Mouse (Mus musculus) forebrain, embryonic 15.5 days (tissue): ENCODE measurements around the gene Rps27l. TPM values are rescaled to one million over a fixed set of nuclear protein-coding genes. Genes with fewer than 3 reads are reported as not detected.

ENCODE experiments used
- ATAC-seq: fragments of 200-750 bp; cut with Nextera tagmentation; replicated peaks from 2 replicates; pipeline ENCODE4 v1.8.0; 2017; ENCODE audit warnings: mild to moderate bottlenecking, moderate TSS enrichment, moderate library complexity
- H3K27ac ChIP-seq: fragments of 300-500 bp; sonication (generic); replicated peaks from 2 replicates; pipeline ENCODE4 v1.5.1; 2015; ENCODE audit warnings: mild to moderate bottlenecking, inconsistent platforms
- H3K27me3 ChIP-seq: fragments of 300-500 bp; sonication (generic); 2 replicates; pipeline ENCODE4 v1.6.1; 2015; ENCODE audit warnings: inconsistent platforms
- H3K36me3 ChIP-seq: fragments of 300-500 bp; sonication (generic); 2 replicates; pipeline ENCODE4 v1.6.1; 2015; ENCODE audit warnings: mild to moderate bottlenecking, inconsistent platforms
- H3K4me1 ChIP-seq: fragments of 300-500 bp; sonication (generic); 2 replicates; pipeline ENCODE4 v1.6.1; 2015; ENCODE audit warnings: inconsistent platforms
- H3K4me2 ChIP-seq: fragments of 300-500 bp; sonication (generic); replicated peaks from 2 replicates; pipeline ENCODE4 v1.6.1; 2015; ENCODE audit warnings: mild to moderate bottlenecking, inconsistent platforms
- H3K4me3 ChIP-seq: fragments of 300-500 bp; sonication (generic); 2 replicates; pipeline ENCODE4 v1.5.1; 2015; ENCODE audit warnings: mild to moderate bottlenecking, inconsistent platforms
- H3K9ac ChIP-seq: fragments of 300-500 bp; sonication (generic); replicated peaks from 2 replicates; pipeline ENCODE4 v1.6.1; 2015; ENCODE audit warnings: mild to moderate bottlenecking, inconsistent platforms
- H3K9me3 ChIP-seq: fragments of 300-500 bp; sonication (generic); 2 replicates; pipeline ENCODE4 v1.6.1; 2016; ENCODE audit warnings: inconsistent platforms
- WGBS: fragments of 180-500 bp; shearing (Covaris S2); methylation state at CpG from one replicate; pipeline ENCODE4 v1.1.7; 2015; ENCODE audit warnings: mixed read lengths; 5-methylcytosine and 5-hydroxymethylcytosine counted together
- polyA plus RNA-seq: library from polyadenylated mRNA; unstranded; fragments of >200 nt; fragmentation: Nextera tagmentation; extraction: Ambion mirVana; gene quantifications from 2 replicates; pipeline ENCODE4 v1.2.1, GENCODE M21; 2015

Rps27l gene
- polyA plus RNA-seq, 1 experiment from 2014 or later, result 333 TPM

DNA sequence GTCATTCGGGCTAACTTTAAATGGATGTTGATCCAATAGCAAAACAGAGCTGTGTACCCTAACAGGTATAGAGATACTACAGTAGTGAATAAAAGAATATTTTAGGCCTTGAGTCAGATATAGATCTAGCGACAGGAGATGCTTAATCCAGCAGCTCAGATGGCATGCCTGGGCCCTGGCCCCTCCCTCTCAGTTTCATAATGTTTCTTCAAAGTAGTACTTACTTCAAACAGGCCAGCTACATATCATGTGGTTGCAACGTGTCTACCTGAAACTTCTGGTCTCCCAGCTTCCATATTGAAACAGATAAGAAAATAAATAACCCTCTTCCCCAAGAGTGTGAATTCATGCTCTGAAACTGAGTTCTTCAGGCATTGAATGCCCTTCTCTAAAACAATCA lies 20.0 kb upstream of the Rps27l start:
- Histone ChIP-seq H3K27ac (no peak overlapping the region), H3K4me1 (peaks cover 13% of the 10 kb centered on the region), H3K9me3 (no peaks in the 10 kb centered on the region), H3K9ac (no peak overlapping the region), H3K36me3 (no peaks in the 10 kb centered on the region), H3K4me2 (no peak overlapping the region), H3K4me3 (no peak overlapping the region), H3K27me3 (no peaks in the 10 kb centered on the region)
- ATAC-seq, result no peak
- 79% methylated on average over 3 of the region's 3 CpGs for WGBS

GRCm38 (mm10) chr9:66927696-66928402 lies 18.0 kb upstream of the Rps27l start:
- peak; percentile 73 for ATAC-seq
- WGBS, result 44% methylated on average over 8 of the region's 8 CpGs
- peak overlapping the region; percentile 63 for H3K27ac ChIP-seq
- peaks cover 17% of the 10 kb centered on the region for H3K4me1 ChIP-seq
- H3K27me3 ChIP-seq, result no peaks in the 10 kb centered on the region
- no peaks in the 10 kb centered on the region for H3K9me3 ChIP-seq
- no peaks in the 10 kb centered on the region for H3K36me3 ChIP-seq
- H3K4me3 ChIP-seq, result no peak overlapping the region
- H3K9ac ChIP-seq, result no peak overlapping the region
- H3K4me2 ChIP-seq, result no peak overlapping the region

- ATAC-seq, result no peak
- H3K4me1 ChIP-seq, result peaks cover 39% of the 10 kb centered on the region
- H3K27me3 ChIP-seq, result no peaks in the 10 kb centered on the region
- no peak overlapping the region for H3K9ac ChIP-seq
- no peaks in the 10 kb centered on the region for H3K36me3 ChIP-seq
- H3K27ac ChIP-seq, result no peak overlapping the region
- 72% methylated on average over 7 of the region's 7 CpGs for WGBS
- no peak overlapping the region for H3K4me3 ChIP-seq
- no peaks in the 10 kb centered on the region for H3K9me3 ChIP-seq
- no peak overlapping the region for H3K4me2 ChIP-seq
These were observed 15.5 kb upstream of the Rps27l start for GRCm38 (mm10) chr9:66930351-66930750.

DNA sequence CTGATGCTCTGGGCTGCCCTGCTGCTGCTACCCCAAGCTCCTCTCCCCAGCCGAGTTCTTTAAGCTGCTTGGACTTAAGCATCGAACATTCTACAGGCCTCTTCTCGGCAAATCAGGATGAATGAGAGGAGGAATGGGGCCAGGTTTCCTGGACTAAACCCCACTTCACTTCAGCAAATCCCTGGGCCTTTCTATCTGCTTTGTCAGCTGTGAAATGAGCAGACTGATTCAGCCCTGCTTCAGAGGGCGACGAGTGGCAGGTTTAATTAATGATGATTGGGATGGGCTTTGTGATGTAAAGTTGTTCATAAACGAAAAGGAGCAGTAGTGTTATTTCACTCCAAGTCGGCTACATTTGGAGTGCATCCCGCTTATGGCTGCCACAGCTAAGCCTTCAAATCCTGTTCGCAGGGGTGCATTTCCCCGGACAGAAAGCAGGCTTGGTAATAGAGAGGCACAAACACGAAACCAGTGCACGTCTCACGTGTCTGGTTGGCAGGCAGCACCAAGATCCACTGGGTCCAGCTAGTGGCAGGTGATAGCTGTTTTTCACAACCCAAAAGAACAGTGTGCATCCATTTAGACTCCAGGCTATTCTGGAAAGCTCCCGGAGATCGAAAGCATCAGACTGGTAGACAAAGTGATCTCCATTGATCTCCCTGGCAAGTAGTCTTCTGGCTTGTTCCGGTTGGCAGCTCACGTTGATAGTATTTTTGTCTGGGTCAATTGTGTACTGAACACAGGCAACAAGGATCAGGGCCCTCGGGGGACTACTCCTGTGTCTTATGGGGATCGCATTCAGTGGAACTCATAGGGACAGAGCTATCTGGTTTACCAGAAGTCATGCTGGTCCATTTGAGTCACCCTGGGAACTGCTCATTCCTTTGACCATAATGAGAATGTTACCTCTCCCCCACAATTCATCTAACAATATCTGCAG lies 11.7 kb upstream of the Rps27l start:
- H3K36me3 ChIP-seq, result no peaks in the 10 kb centered on the region
- H3K4me1 ChIP-seq, result peaks cover 33% of the 10 kb centered on the region
- no peak overlapping the region for H3K9ac ChIP-seq
- peak overlapping the region; percentile 89 for H3K27ac ChIP-seq
- WGBS, result 5% methylated on average over 19 of the region's 19 CpGs
- 0 out of 2 replicates have a peak overlapping the region, but pooled peaks have one; percentile 9 for H3K4me2 ChIP-seq
- no peaks in the 10 kb centered on the region for H3K9me3 ChIP-seq
- no peaks in the 10 kb centered on the region for H3K27me3 ChIP-seq
- H3K4me3 ChIP-seq, result no peak overlapping the region
- ATAC-seq, result peak; percentile 86

DNA sequence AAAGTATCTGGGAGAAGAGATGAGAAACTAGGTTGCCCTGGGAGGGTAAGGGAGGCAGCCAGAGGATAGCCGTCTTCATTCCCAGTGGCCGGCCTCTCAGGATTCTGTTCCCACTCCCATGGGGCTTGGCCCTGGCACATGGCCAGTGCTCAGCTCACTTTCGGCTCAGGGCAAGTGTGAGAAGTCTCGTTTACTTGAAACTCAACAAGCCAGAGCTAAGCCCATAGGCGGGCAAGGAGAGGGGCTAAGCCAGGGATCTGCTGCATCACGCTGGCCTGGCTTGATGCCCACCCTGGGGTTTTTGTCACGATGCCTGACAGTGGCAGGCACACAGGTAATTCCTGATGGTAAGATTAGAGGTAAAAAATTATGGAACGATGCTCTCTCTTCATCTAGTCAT lies 8.4 kb upstream of the Rps27l start:
- no peak overlapping the region for H3K4me3 ChIP-seq
- H3K27me3 ChIP-seq, result no peaks in the 10 kb centered on the region
- H3K4me1 ChIP-seq, result peaks cover 30% of the 10 kb centered on the region
- no peak overlapping the region for H3K4me2 ChIP-seq
- 43% methylated on average over 8 of the region's 8 CpGs for WGBS
- no peak for ATAC-seq
- no peaks in the 10 kb centered on the region for H3K9me3 ChIP-seq
- no peak overlapping the region for H3K27ac ChIP-seq
- H3K36me3 ChIP-seq, result no peaks in the 10 kb centered on the region
- H3K9ac ChIP-seq, result no peak overlapping the region

GRCm38 (mm10) chr9:66938836-66939235 lies 7.0 kb upstream of the Rps27l start:
- no peaks in the 10 kb centered on the region for H3K36me3 ChIP-seq
- no peak overlapping the region for H3K4me2 ChIP-seq
- no peaks in the 10 kb centered on the region for H3K27me3 ChIP-seq
- H3K9me3 ChIP-seq, result no peaks in the 10 kb centered on the region
- H3K4me1 ChIP-seq, result peaks cover 18% of the 10 kb centered on the region
- no peak overlapping the region for H3K27ac ChIP-seq
- H3K4me3 ChIP-seq, result no peak overlapping the region
- no peak for ATAC-seq
- no peak overlapping the region for H3K9ac ChIP-seq
- WGBS, result 5% methylated on average over 4 of the region's 4 CpGs

DNA sequence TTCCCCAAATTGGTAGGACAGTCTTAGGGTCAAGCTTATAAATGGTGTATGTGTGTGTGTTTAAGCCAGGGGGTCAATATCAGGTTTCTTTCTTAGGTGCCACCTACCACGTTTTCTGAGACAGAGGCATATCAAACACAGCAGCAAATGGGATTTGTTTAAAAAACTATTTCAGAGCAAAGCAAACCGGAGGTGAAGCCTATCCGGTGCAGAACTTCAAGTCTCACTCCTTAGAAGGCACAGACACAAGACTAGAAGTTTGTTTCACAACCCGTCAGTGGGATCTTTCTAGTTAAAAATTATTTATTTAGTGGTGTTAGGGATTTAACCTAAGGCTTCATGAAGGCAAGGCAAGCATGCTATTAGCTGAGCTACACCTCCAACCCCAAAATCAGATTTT lies 725 bp upstream of the Rps27l start:
- Histone ChIP-seq H3K4me1 (peaks cover 10% of the 10 kb centered on the region), H3K4me2 (peak overlapping the region; percentile 92), H3K36me3 (peaks cover 9% of the 10 kb centered on the region; the same call in 1 of the 2 replicates), H3K4me3 (peak overlapping the region; percentile 85), H3K9ac (peak overlapping the region; percentile 82), H3K27ac (peak overlapping the region; percentile 94), H3K9me3 (no peaks in the 10 kb centered on the region), H3K27me3 (no peaks in the 10 kb centered on the region)
- ATAC-seq, result 0 out of 2 replicates have a peak, but pooled peaks have one; percentile 0
- WGBS, result 25% methylated on average over 4 of the region's 4 CpGs

- Histone ChIP-seq H3K4me2 (no peak overlapping the region), H3K36me3 (peaks cover 9% of the 10 kb centered on the region), H3K9me3 (no peaks in the 10 kb centered on the region), H3K4me1 (peaks cover 10% of the 10 kb centered on the region), H3K9ac (no peak overlapping the region), H3K27ac (no peak overlapping the region), H3K27me3 (no peaks in the 10 kb centered on the region), H3K4me3 (no peak overlapping the region)
- ATAC-seq, result no peak
- WGBS, result 98% methylated on average over 2 of the region's 2 CpGs
These were observed 2.6 kb downstream of the Rps27l start for GRCm38 (mm10) chr9:66948536-66948935.

DNA sequence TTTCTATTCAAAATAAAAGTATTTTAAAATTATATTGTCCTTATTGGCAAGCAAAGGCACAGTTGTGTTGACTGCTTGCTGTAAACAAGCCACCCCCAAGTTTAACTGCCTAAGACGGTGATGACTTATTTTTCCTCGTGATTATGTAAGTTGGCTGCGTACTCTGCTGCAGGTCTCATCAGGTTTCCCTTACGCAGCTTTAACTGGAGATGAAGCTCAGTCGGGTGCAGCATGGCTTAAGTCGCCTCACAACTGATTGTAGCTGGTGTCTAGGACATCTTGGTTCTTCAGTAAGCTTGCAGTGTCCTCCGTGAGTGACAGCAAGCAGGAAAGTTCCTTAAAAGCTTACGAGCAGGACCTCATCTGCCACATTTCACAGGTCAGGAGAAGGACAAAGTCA lies 6.4 kb downstream of the Rps27l start:
- no peak overlapping the region for H3K4me2 ChIP-seq
- no peak overlapping the region for H3K9ac ChIP-seq
- 81% methylated on average over 8 of the region's 8 CpGs for WGBS
- H3K9me3 ChIP-seq, result no peaks in the 10 kb centered on the region
- H3K4me1 ChIP-seq, result no peaks in the 10 kb centered on the region
- H3K27ac ChIP-seq, result no peak overlapping the region
- no peak overlapping the region for H3K4me3 ChIP-seq
- ATAC-seq, result no peak
- no peaks in the 10 kb centered on the region for H3K27me3 ChIP-seq
- peaks cover 9% of the 10 kb centered on the region for H3K36me3 ChIP-seq

- ATAC-seq, result no peak
- H3K9ac ChIP-seq, result no peak overlapping the region
- WGBS, result 80% methylated on average over 2 of the region's 2 CpGs
- no peak overlapping the region for H3K4me2 ChIP-seq
- no peaks in the 10 kb centered on the region for H3K4me1 ChIP-seq
- no peaks in the 10 kb centered on the region for H3K9me3 ChIP-seq
- H3K36me3 ChIP-seq, result peaks cover 9% of the 10 kb centered on the region
- no peak overlapping the region for H3K27ac ChIP-seq
- no peaks in the 10 kb centered on the region for H3K27me3 ChIP-seq
- no peak overlapping the region for H3K4me3 ChIP-seq
These were observed 7.0 kb downstream of the Rps27l start for GRCm38 (mm10) chr9:66952886-66953285.

- ATAC-seq, result no peak
- Histone ChIP-seq H3K4me1 (no peaks in the 10 kb centered on the region), H3K4me2 (no peak overlapping the region), H3K9ac (no peak overlapping the region), H3K9me3 (no peaks in the 10 kb centered on the region), H3K27me3 (no peaks in the 10 kb centered on the region), H3K36me3 (no peaks in the 10 kb centered on the region), H3K4me3 (no peak overlapping the region), H3K27ac (no peak overlapping the region)
- WGBS, result 95% methylated on average over 3 of the region's 3 CpGs
These were observed 11.6 kb downstream of the Rps27l start for GRCm38 (mm10) chr9:66957451-66957850.

DNA sequence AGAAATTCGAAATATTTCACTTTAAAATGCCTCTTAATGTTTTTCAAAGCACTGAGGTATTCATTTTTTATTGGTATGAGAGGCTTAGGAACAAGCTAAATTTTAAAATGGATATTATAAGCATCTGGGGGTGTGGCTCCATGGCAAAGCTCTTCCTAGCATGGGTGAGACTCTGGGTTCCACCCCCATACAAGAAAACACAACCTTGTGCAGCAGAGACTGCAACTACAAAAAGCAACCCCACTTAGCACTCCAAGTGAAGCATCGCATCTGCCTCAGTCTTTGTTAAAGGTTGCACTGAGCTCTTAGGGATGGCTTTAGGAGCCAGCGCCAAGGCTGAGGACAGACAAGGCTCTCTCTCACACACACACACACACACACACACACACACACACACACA lies 15.6 kb downstream of the Rps27l start:
- Histone ChIP-seq H3K9me3 (no peaks in the 10 kb centered on the region), H3K9ac (no peak overlapping the region), H3K27me3 (no peaks in the 10 kb centered on the region), H3K4me1 (no peaks in the 10 kb centered on the region), H3K4me2 (no peak overlapping the region), H3K4me3 (no peak overlapping the region), H3K27ac (no peak overlapping the region), H3K36me3 (peaks cover 7% of the 10 kb centered on the region; the same call in 1 of the 2 replicates)
- ATAC-seq, result no peak
- 81% methylated on average over 3 of the region's 3 CpGs for WGBS
